Mouse (Mus musculus): ENCODE measurements around the gene Ap4b1.
A peak's percentile ranks its signal among the peaks of the same experiment; 100 is the strongest.
"Not testable (repeated sequence)": the region's sequence is repeated elsewhere in the genome, so short reads cannot be mapped to it uniquely, and the experiment has no call there.

The Ap4b1 gene

GRCm38 (mm10) chr3:103808891-103809798 lies at the start of gene Ap4b1, which contains the start of the genes Dclre1b and Gm43064:
Gene Ap4b1 (plus strand): TSS chr3:103809520.
Gene Dclre1b (minus strand): TSS chr3:103809444.
Gene Gm43064 (plus strand): TSS chr3:103809573.
- peak; percentile 86 to 87 for DNase-seq (ENCODE audit: low spot score in 2 of 2)

GRCm38 (mm10) chr3:103766789-103767188 lies 42.5 kb upstream of the Ap4b1 start:
- DNase-seq (ENCODE audit: low spot score in 2 of 2): no peak

- DNase-seq (ENCODE audit: low spot score in 2 of 2): peak in 1 of 2 experiments; percentile 14
Measured at GRCm38 (mm10) chr3:103771531-103772130, 37.7 kb upstream of the Ap4b1 start.

- DNase-seq (ENCODE audit: low spot score in 2 of 2): no peak
Measured at GRCm38 (mm10) chr3:103772846-103773245, 36.5 kb upstream of the Ap4b1 start.

- DNase-seq (ENCODE audit: low spot score in 2 of 2): no peak
Measured at GRCm38 (mm10) chr3:103773508-103773907, 35.8 kb upstream of the Ap4b1 start.

GRCm38 (mm10) chr3:103774009-103774408 lies 35.3 kb upstream of the Ap4b1 start:
- no peak for DNase-seq (ENCODE audit: low spot score in 2 of 2)

GRCm38 (mm10) chr3:103777940-103778339 lies 31.4 kb upstream of the Ap4b1 start:
- DNase-seq (ENCODE audit: low spot score in 2 of 2): peak in 1 of 2 experiments; percentile 18

GRCm38 (mm10) chr3:103778660-103779059 lies 30.7 kb upstream of the Ap4b1 start:
- DNase-seq (ENCODE audit: low spot score in 2 of 2): no peak

GRCm38 (mm10) chr3:103779183-103779582 lies 30.1 kb upstream of the Ap4b1 start:
- DNase-seq (ENCODE audit: low spot score in 2 of 2): no peak

- DNase-seq (ENCODE audit: low spot score in 2 of 2): peak; percentile 44 to 46
Measured at GRCm38 (mm10) chr3:103780271-103780670, 29.0 kb upstream of the Ap4b1 start.

GRCm38 (mm10) chr3:103780777-103781176 lies 28.5 kb upstream of the Ap4b1 start:
- no peak for DNase-seq (ENCODE audit: low spot score in 2 of 2)

GRCm38 (mm10) chr3:103782844-103783609 lies 26.3 kb upstream of the Ap4b1 start:
- DNase-seq (ENCODE audit: low spot score in 2 of 2): no peak

- no peak for DNase-seq (ENCODE audit: low spot score in 2 of 2)
Measured at GRCm38 (mm10) chr3:103787225-103787624, 22.1 kb upstream of the Ap4b1 start.

- DNase-seq (ENCODE audit: low spot score in 2 of 2): no peak
Measured at GRCm38 (mm10) chr3:103789096-103789495, 20.2 kb upstream of the Ap4b1 start.

GRCm38 (mm10) chr3:103789891-103790345 lies 19.4 kb upstream of the Ap4b1 start:
- peak; percentile 39 to 66 for DNase-seq (ENCODE audit: low spot score in 2 of 2)

GRCm38 (mm10) chr3:103790346-103791145 lies 18.8 kb upstream of the Ap4b1 start:
- peak; percentile 16 to 57 for DNase-seq (ENCODE audit: low spot score in 2 of 2)

- DNase-seq (ENCODE audit: low spot score in 2 of 2): peak; percentile 94 to 95
Measured at GRCm38 (mm10) chr3:103791230-103792110, 17.9 kb upstream of the Ap4b1 start, which contains the start of gene Hipk1. Gene Hipk1 (minus strand): TSS chr3:103791563.

GRCm38 (mm10) chr3:103792111-103792406 lies 17.3 kb upstream of the Ap4b1 start:
- not testable (repeated sequence) for DNase-seq (ENCODE audit: low spot score in 2 of 2)

GRCm38 (mm10) chr3:103792566-103792965 lies 16.8 kb upstream of the Ap4b1 start:
- DNase-seq (ENCODE audit: low spot score in 2 of 2): no peak

GRCm38 (mm10) chr3:103796389-103796788 lies 12.9 kb upstream of the Ap4b1 start:
- DNase-seq (ENCODE audit: low spot score in 2 of 2): no peak
